Comparison of ENCODE assay signal across 22 mouse cellular contexts in the genomic region with DNA sequence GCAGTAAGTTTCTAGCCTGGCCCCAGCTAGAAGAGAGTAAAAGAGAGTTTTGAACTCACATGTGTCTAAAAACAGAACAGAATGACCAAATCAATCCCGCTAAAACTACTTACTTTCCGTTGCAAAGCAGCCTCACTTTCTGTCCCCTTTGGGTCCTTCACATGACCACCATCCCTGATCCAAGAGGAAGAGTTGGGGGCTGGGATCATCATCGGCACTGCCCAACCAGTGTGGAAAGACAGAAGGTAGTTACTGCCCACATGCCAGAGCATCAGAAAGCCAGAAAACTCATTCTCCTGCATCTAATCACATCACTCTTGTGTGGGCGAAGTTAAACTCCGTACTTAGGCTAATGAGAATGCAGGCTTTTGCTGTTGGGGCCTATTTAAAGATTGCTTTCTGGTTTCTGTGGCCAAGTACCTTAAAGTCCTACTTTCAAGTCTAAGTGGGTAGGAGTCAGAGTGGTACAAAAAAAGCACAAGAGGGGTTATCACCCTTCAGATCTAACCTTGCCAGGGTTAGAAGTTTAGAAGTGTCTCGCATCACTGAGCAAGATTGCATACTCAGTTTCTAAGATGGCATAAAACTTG.
"Had no signal": no experiment of that assay in that cellular context is flagged by ENCODE, and none has a peak within 500 bp of the region (broad histone marks: within the 10 kb centered on the region; RNA-seq: fewer than 3 reads in every experiment).

No protein-coding gene starts in this region.

- H3K36me3 ChIP-seq: limb, embryonic 10.5 days; limb, embryonic 13.5 days; liver, embryonic 12.5 days; liver, embryonic 15.5 days; lung, embryonic 15.5 days; midbrain, embryonic 10.5 days; neural tube, embryonic 12.5 days; neural tube, embryonic 15.5 days had no signal

- H3K9ac ChIP-seq: limb, embryonic 13.5 days; liver, embryonic 12.5 days; liver, embryonic 15.5 days; lung, embryonic 15.5 days; neural tube, embryonic 12.5 days; neural tube, embryonic 15.5 days had no signal

- H3K4me3 ChIP-seq: limb, embryonic 10.5 days; limb, embryonic 13.5 days; liver, embryonic 12.5 days; liver, embryonic 15.5 days; lung, embryonic 15.5 days; megakaryocyte, embryonic 14.5 days; midbrain, embryonic 10.5 days; neural tube, embryonic 12.5 days; neural tube, embryonic 15.5 days had no signal

- H3K27me3 ChIP-seq: limb, embryonic 13.5 days; liver, embryonic 12.5 days; liver, embryonic 15.5 days; lung, embryonic 15.5 days; megakaryocyte, embryonic 14.5 days; neural tube, embryonic 12.5 days; neural tube, embryonic 15.5 days had no signal

- H3K4me2 ChIP-seq: limb, embryonic 13.5 days; liver, embryonic 12.5 days; liver, embryonic 15.5 days; lung, embryonic 15.5 days; neural tube, embryonic 12.5 days; neural tube, embryonic 15.5 days had no signal

- ATAC-seq: liver, embryonic 12.5 days had no signal

- DNase-seq: kidney, postnatal 14 days; kidney, postnatal 4 days; liver; lung, adult 18-20 months; lung, postnatal 10 days; lung, postnatal 36 days; midbrain, embryonic 14.5 days; right cerebral cortex, adult 18-20 months; right cerebral cortex, postnatal 14 days; right cerebral cortex, postnatal 4 days; thymus, adult 2 months; thymus, postnatal 14 days had no signal

- H3K4me1 ChIP-seq: liver, embryonic 15.5 days; lung, embryonic 15.5 days; midbrain, embryonic 10.5 days; neural tube, embryonic 12.5 days; neural tube, embryonic 15.5 days had no signal

- H3K9me3 ChIP-seq: limb, embryonic 10.5 days; limb, embryonic 13.5 days; liver, embryonic 12.5 days; liver, embryonic 15.5 days; lung, embryonic 15.5 days; midbrain, embryonic 10.5 days; neural tube, embryonic 12.5 days; neural tube, embryonic 15.5 days had no signal

- H3K27ac ChIP-seq: limb, embryonic 10.5 days; limb, embryonic 13.5 days; liver, embryonic 12.5 days; liver, embryonic 15.5 days; lung, embryonic 15.5 days; midbrain, embryonic 10.5 days; neural tube, embryonic 12.5 days; neural tube, embryonic 15.5 days; stomach, postnatal 0 days had no signal
